Mouse (Mus musculus) embryonic stem cell, embryonic (primary cell): ENCODE measurements around the gene Slc25a45.

Source experiments
- CTCF ChIA-PET, 4 experiments: fragments of 300-600 bp in 2 of 4; fragments of 350-600 bp in 2 of 4; sonication (Branson Sonifier 250); formaldehyde crosslinking; loops; one replicate each; lab custom pipeline; 2022; ENCODE audit warnings: inconsistent platforms in 2 of 4; lab: Charles Lee
- POLR2A ChIA-PET, 4 experiments: fragments of 300-600 bp in 2 of 4; fragments of 350-600 bp in 2 of 4; sonication (Branson Sonifier 250); formaldehyde crosslinking; loops; one replicate each; lab custom pipeline; 2022; ENCODE audit warnings: antibody characterized with exemption in 4 of 4, inconsistent platforms in 1 of 4; lab: Charles Lee

Gene Slc25a45

DNA sequence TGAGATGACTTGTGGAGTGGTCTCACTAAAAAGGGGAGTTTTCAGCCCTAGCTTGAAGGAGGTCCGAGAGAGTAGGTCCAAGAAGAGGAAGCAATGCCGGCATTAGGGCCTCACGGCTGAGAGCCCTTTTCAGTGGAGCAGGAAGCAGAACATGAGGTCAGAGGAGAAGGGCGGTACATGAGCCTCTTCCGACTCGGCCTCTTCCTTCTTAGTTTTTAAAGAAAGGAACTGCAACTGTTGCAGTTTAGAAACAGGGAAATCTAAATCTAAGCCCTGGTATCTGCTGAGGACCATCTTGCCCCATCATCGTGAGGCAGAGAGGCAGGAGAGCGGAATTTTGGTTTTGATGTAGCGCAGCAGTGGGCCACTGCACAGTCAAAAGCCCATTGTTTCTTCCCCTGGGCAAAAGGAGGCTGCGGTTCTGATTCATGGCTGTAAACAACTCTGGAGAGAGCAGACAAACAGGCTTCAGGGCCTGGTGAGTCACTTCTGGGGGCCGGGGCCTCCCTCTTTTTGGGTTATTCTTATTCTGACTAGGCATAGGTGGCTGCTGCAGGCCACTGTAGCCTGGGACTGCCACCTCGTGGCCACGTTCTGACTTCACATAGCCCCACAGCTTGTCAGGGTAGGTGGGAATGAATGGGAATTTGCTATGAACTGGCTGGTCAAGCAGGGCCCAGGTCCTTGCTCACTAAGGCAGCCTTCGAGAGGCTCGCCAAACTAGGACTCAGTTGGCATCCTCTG lies at the start of gene Slc25a45:
Gene Slc25a45, plus strand, starts transcription at position 191 of the 744 bp plus-strand sequence.
- ChIA-PET POLR2A (interaction anchor here in 3 of 4 experiments (0.5 to 17.9 kb wide), 26 partner anchors 10 to 272 kb away, joined by 3 to 399 read pairs (median 6); partner anchors contain the start of genes Tigd3 (in 2 of the 3) and Dpf2 (in 1 of the 3)), CTCF (interaction anchor here (0.6 to 13.9 kb wide), 18 partner anchors 9 to 461 kb away, joined by 3 to 308 read pairs (median 3); partner anchors contain the start of gene Tigd3 (in 1 of the 4))

DNA sequence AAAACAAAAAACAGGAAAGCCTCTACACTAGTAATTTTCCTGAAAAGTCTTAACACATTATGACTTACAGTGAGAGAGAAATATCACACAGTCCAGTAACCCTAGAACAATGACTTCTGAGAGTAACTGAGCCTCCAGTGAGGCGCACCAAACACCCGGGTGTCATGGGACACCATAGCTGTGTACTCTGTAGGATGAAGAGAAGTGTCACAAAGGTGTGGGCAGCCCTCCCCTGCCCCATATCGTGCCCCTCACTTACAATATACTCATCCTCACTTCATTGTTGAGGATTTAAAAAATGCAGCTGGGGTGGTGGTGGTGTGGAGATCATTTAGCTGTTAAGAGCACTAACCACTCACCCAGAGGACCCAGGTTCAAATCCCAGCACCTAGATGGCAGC lies 49.5 kb upstream of the Slc25a45 start:
- ChIA-PET POLR2A (interaction anchor here in 3 of 4 experiments (1.0 to 41.1 kb wide), 13 partner anchors 10 to 46 kb away, joined by 3 to 4129 read pairs (median 1240); partner anchors contain the start of gene Frmd8 (in 1 of the 3)), CTCF (interaction anchor here in 3 of 4 experiments (1.1 to 1.7 kb wide), 7 partner anchors 9 to 117 kb away, joined by 3 to 5 read pairs (median 3); partner anchors contain the start of gene Frmd8 (in 1 of the 3))

- CTCF ChIA-PET: interaction anchor here in 2 of 4 experiments (0.6 to 1.7 kb wide), 8 partner anchors 9 to 1192 kb away, joined by 3 to 5 read pairs (median 4); no protein-coding TSS in a partner anchor
- POLR2A ChIA-PET: interaction anchor here (0.5 to 41.1 kb wide), 16 partner anchors 7 to 223 kb away, joined by 3 to 4129 read pairs (median 674); partner anchors contain the start of gene Frmd8 (in 1 of the 4)
Measured at GRCm38 (mm10) chr19:5828905-5829304, 48.7 kb upstream of the Slc25a45 start.

DNA sequence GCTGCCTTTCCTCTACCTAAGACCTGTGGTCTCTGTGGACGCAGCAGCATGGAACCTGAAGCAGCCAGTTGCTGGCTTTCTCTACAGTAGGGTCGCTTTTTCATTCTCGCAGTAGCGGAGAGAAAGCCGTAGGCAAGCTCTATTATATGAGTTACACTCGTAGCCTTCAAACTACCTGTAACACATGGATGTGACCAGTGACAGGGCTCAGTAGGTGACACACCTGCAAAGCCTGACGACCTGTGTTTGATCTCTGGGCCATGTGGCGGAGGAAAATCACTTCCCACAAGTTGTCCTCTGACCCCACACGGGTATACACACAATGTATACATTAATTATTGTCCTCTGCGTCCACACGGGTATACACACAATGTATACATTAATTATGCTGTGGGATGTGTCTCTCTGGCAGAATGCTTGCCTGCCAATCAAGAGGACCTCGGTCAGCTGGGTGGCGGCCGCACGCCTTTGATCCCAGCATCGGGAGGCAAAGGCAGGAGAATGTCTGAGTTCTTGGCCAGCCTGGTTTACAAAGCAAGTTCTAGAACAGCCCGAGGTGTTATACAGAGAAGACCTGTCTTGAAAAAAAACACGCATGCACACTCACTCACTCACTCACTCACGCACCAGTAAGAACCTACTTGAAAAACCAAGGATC lies 47.5 kb upstream of the Slc25a45 start:
- POLR2A ChIA-PET: interaction anchor here (0.6 to 41.1 kb wide), 23 partner anchors 8 to 440 kb away, joined by 3 to 4129 read pairs (median 13); partner anchors contain the start of genes Frmd8 (in 1 of the 4) and Tigd3 (in 1 of the 4)
- CTCF ChIA-PET: interaction anchor here in 2 of 4 experiments (0.6 to 1.5 kb wide), 7 partner anchors 12 to 436 kb away, joined by 3 to 8 read pairs (median 5); partner anchors contain the start of gene Frmd8 (in 1 of the 2)

DNA sequence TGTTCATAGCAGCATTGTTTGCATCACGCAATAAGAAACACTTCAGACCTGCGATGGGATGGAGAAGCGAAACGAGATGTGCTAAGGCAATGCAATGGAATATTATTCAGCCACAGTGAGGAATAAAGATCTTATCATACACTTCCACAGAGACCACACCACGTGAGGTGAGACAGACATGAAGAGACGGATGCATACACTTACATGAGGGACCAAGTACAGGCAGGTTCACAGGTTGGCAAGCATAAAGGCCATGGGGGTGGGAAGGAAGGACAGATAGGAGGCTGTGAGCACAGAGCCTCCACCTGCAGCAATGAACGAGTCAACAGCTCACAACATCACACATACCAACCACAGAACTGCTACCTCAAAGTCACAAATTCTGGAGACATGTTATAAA lies 46.8 kb upstream of the Slc25a45 start:
- CTCF ChIA-PET: interaction anchor here in 2 of 4 experiments (0.6 to 1.3 kb wide), 5 partner anchors 13 to 435 kb away, joined by 4 to 8 read pairs (median 5); partner anchors contain the start of gene Frmd8 (in 1 of the 2)
- POLR2A ChIA-PET: interaction anchor here (0.8 to 41.1 kb wide), 22 partner anchors 7 to 439 kb away, joined by 3 to 4129 read pairs (median 13); partner anchors contain the start of genes Frmd8 (in 1 of the 4) and Tigd3 (in 1 of the 4)

GRCm38 (mm10) chr19:5831224-5831957 lies 46.2 kb upstream of the Slc25a45 start:
- ChIA-PET POLR2A (interaction anchor here (0.7 to 41.1 kb wide), 19 partner anchors 4 to 439 kb away, joined by 3 to 4129 read pairs (median 501); partner anchors contain the start of gene Frmd8 (in 2 of the 4)), CTCF (interaction anchor here in 2 of 4 experiments (0.9 to 1.6 kb wide), 3 partner anchors 8 to 21 kb away, joined by 3 to 5 read pairs (median 3); no protein-coding TSS in a partner anchor)

GRCm38 (mm10) chr19:5831958-5832320 lies 45.7 kb upstream of the Slc25a45 start:
- ChIA-PET CTCF (interaction anchor here in 2 of 4 experiments (0.9 to 1.6 kb wide), 3 partner anchors 9 to 21 kb away, joined by 3 to 5 read pairs (median 3); no protein-coding TSS in a partner anchor), POLR2A (interaction anchor here (0.6 to 41.1 kb wide), 19 partner anchors 3 to 59 kb away, joined by 3 to 4129 read pairs (median 501); partner anchors contain the start of gene Frmd8 (in 1 of the 4))

- ChIA-PET POLR2A (interaction anchor here (0.6 to 41.1 kb wide), 22 partner anchors 3 to 61 kb away, joined by 3 to 4129 read pairs (median 299); partner anchors contain the start of genes Frmd8 (in 1 of the 4) and Scyl1 (in 1 of the 4)), CTCF (interaction anchor here in 1 of 4 experiments (1.0 to 1.6 kb wide), 2 partner anchors 14 to 22 kb away, joined by 3 to 5 read pairs; no protein-coding TSS in a partner anchor)
Measured at GRCm38 (mm10) chr19:5832326-5832725, 45.3 kb upstream of the Slc25a45 start.

GRCm38 (mm10) chr19:5833287-5834100 lies 44.1 kb upstream of the Slc25a45 start:
- POLR2A ChIA-PET: interaction anchor here (0.7 to 41.1 kb wide), 24 partner anchors 2 to 265 kb away, joined by 3 to 4129 read pairs (median 350); partner anchors contain the start of genes Frmd8 (in 1 of the 4) and Scyl1 (in 1 of the 4)

GRCm38 (mm10) chr19:5834260-5834925 lies 43.2 kb upstream of the Slc25a45 start:
- ChIA-PET POLR2A (interaction anchor here (0.6 to 41.1 kb wide), 27 partner anchors 1 to 266 kb away, joined by 3 to 4129 read pairs (median 142); partner anchors contain the start of genes Frmd8 (in 1 of the 4) and Slc25a45 (in 1 of the 4)), CTCF (interaction anchor here (0.6 to 3.4 kb wide), 7 partner anchors 14 to 772 kb away, joined by 3 to 12 read pairs (median 4); no protein-coding TSS in a partner anchor)

More at GRCm38 (mm10) chr19:5833287-5834100, 44.1 kb upstream of the Slc25a45 start:
- CTCF ChIA-PET: no interaction called here

- CTCF ChIA-PET: interaction anchor here (0.6 to 3.4 kb wide), 8 partner anchors 15 to 771 kb away, joined by 3 to 12 read pairs (median 4); no protein-coding TSS in a partner anchor
- POLR2A ChIA-PET: interaction anchor here (0.6 to 41.1 kb wide), 29 partner anchors 0 to 346 kb away, joined by 3 to 4129 read pairs (median 97); partner anchors contain the start of genes Cfl1 (in 1 of the 4), Frmd8 (in 1 of the 4) and Slc25a45 (in 1 of the 4)
Measured at GRCm38 (mm10) chr19:5835054-5835921, 42.3 kb upstream of the Slc25a45 start.

GRCm38 (mm10) chr19:5835922-5836430 lies 41.6 kb upstream of the Slc25a45 start:
- ChIA-PET CTCF (interaction anchor here in 2 of 4 experiments (0.6 to 3.4 kb wide), 4 partner anchors 17 to 49 kb away, joined by 3 to 12 read pairs (median 6); no protein-coding TSS in a partner anchor), POLR2A (interaction anchor here (0.6 to 41.1 kb wide), 22 partner anchors 1 to 1847 kb away, joined by 3 to 4129 read pairs (median 450); partner anchors contain the start of genes Cfl1 (in 1 of the 4), Frmd8 (in 1 of the 4) and Slc25a45 (in 1 of the 4))

DNA sequence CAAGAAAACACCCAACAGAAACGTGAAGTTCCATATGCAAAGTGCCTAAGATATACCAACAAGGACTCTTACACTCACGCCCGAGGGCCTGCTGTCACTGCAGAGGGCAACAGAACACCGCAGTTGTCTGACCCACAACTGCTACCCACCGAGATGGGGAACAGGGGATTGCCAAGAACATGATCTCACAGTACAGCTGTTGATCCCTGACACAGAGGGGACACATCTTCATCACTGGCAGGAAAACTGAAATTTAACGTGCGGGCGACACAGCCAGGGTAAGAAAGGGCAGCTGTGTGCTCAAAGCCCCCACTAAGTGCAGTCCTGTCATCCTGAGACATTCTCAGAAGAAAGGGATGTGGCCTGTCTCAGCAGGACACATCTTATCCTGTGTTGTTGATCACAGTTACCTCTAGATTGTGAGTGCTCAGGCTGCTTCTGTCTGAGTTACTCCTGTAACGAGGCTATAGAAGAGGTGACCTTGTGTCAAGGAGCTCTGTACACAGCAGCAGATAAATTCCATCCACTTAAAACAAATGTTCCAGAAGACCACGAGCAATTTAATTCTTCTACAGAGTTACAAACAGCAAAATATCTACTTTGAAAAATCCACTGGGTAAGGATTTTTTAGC lies 40.6 kb upstream of the Slc25a45 start:
- ChIA-PET CTCF (interaction anchor here (0.6 to 3.4 kb wide), 8 partner anchors 13 to 208 kb away, joined by 3 to 12 read pairs (median 4); no protein-coding TSS in a partner anchor), POLR2A (interaction anchor here (0.6 to 41.1 kb wide), 22 partner anchors 2 to 290 kb away, joined by 3 to 4129 read pairs (median 450); partner anchors contain the start of genes Tigd3 (in 2 of the 4), Frmd8 (in 1 of the 4) and Slc25a45 (in 1 of the 4))
